Mouse (Mus musculus) intestine, embryonic 16.5 days (tissue): ENCODE measurements around the gene Zfp148. TPM values are rescaled to one million over a fixed set of nuclear protein-coding genes. Genes with fewer than 3 reads are reported as not detected.

Experiments
- polyA plus RNA-seq: library from polyadenylated mRNA; unstranded; fragments of >200 nt; fragmentation: Nextera tagmentation; extraction: Ambion mirVana; gene quantifications from 2 replicates; pipeline ENCODE4 v1.2.1, GENCODE M21; 2015

Gene Zfp148
- polyA plus RNA-seq, 1 experiment from 2014 or later, result 39.9 TPM

Other genes starting within 250 kb of the Zfp148 start
- 8.8 and 9.4 TPM in 2 replicates for gene Osbpl11, start 195.8 kb upstream of the Zfp148 start, polyA plus RNA-seq
- 89.3 and 95.9 TPM in 2 replicates for gene Snx4, start 129.4 kb upstream of the Zfp148 start, polyA plus RNA-seq
- 10.3 and 10.5 TPM in 2 replicates for gene Slc12a8, start 136.5 kb downstream of the Zfp148 start, polyA plus RNA-seq